Mouse (Mus musculus) forebrain, postnatal 0 days (tissue): Measurements from ENCODE around the gene Itgb5. TPM values are rescaled to one million over a fixed set of nuclear protein-coding genes. Genes with fewer than 3 reads are reported as not detected.

Experiments
- ATAC-seq: fragments of 200-750 bp; cut with Nextera tagmentation; 2 replicates; pipeline ENCODE4 v1.8.0; 2017; ENCODE audit warnings: mild to moderate bottlenecking, moderate library complexity
- DNase-seq: peaks from one replicate; pipeline ENCODE4 v3.0.0-alpha.2; 2015
- H3K27ac ChIP-seq: fragments of 300-500 bp; sonication (generic); 2 replicates; pipeline ENCODE4 v1.5.1; 2014; ENCODE audit warnings: low read depth, mild to moderate bottlenecking, antibody characterized with exemption, low read length, moderate library complexity, mixed read lengths
- H3K27me3 ChIP-seq: fragments of 300-500 bp; sonication (generic); 2 replicates; pipeline ENCODE4 v1.6.1; 2014; ENCODE audit warnings: mild to moderate bottlenecking, low read length, mixed read lengths; ENCODE audit not compliant: insufficient read depth
- H3K36me3 ChIP-seq: fragments of 300-500 bp; sonication (generic); 2 replicates; pipeline ENCODE4 v1.6.1; 2014; ENCODE audit warnings: mild to moderate bottlenecking, moderate library complexity; ENCODE audit not compliant: insufficient read depth
- H3K4me1 ChIP-seq: fragments of 300-500 bp; sonication (generic); 2 replicates; pipeline ENCODE4 v1.6.1; 2014; ENCODE audit warnings: antibody characterized with exemption; ENCODE audit not compliant: insufficient read depth
- H3K4me2 ChIP-seq: fragments of 300-500 bp; sonication (generic); 2 replicates; pipeline ENCODE4 v1.6.1; 2014; ENCODE audit warnings: low read depth, mild to moderate bottlenecking, moderate library complexity
- H3K4me3 ChIP-seq: fragments of 300-500 bp; sonication (generic); 2 replicates; pipeline ENCODE4 v1.5.1; 2014; ENCODE audit warnings: low read depth, low read length, mixed read lengths
- H3K9ac ChIP-seq: fragments of 300-500 bp; sonication (generic); 2 replicates; pipeline ENCODE4 v1.6.1; 2014; ENCODE audit warnings: mild to moderate bottlenecking
- H3K9me3 ChIP-seq: fragments of 300-500 bp; sonication (generic); 2 replicates; pipeline ENCODE4 v1.6.1; 2016; ENCODE audit warnings: low read length
- CTCF ChIP-seq: sonication (generic); IDR thresholded peaks from 2 replicates; pipeline ENCODE4 v1.5.1; 2016; ENCODE audit warnings: antibody characterized with exemption, control low read depth, low read depth
- WGBS: fragments of 180-500 bp; shearing (Covaris S2); extraction: QIAGEN DNeasy Blood & Tissue Kit; methylation state at CpG from one replicate; pipeline ENCODE4 v1.1.7; 2014; 5-methylcytosine and 5-hydroxymethylcytosine counted together
- polyA plus RNA-seq: library from polyadenylated mRNA; unstranded; fragments of >200 nt; fragmentation: Nextera tagmentation; extraction: Ambion mirVana; gene quantifications from 2 replicates; pipeline ENCODE4 v1.2.1, GENCODE M21; 2015
- total RNA-seq: library from RNA; depleted of rRNA; stranded (reverse); fragments of >200 nt; gene quantifications from 2 replicates; pipeline ENCODE4 v1.2.3, GENCODE M21; 2014; rRNA removed

Gene Itgb5
- total and polyA plus RNA-seq, 2 experiments from 2014 or later: 19.7 to 49.3 TPM

DNA sequence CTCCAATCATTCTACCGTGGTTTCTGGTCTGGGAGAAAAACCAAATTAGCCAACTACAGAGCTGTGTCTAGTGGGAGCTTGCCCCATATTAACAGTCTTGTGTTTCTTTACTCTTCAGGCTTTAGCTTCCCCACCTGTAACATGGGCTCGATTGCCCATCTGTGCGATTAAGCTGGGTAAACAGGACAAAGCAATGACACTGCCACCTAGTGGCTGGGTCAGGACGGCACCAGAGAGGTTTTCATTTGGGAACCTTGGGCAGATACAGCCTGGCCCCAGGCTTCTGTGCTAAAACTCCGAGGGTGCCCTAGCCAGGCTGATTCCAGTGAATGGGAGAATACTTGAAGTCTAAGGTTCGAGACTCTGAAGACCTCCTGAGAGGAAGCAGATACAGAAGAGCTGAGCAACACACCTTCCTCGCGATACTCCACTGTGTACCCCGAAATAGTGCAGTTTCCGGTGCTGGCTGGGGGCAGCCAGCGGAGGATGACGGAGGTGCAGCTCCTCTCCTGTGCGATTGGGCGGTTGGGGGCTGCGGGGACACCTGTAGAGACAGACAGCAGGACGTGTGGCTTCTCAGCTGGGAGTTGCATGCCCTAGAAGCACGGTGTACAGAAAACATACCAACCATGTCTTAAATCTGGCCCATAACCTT is 159.0 kb downstream of the Itgb5 start:
- ATAC-seq (no peak), DNase-seq (peak; percentile 27)
- WGBS: 67% methylated on average over 17 of the region's 17 CpGs
- peak; percentile 76 for TF ChIP-seq CTCF
- Histone ChIP-seq H3K4me3 (no peak overlapping the region), H3K9me3 (no peaks in the 10 kb centered on the region), H3K4me2 (no peak overlapping the region), H3K36me3 (peaks cover 26% of the 10 kb centered on the region), H3K4me1 (no peaks in the 10 kb centered on the region), H3K27ac (no peak overlapping the region), H3K9ac (no peak overlapping the region), H3K27me3 (no peaks in the 10 kb centered on the region)

DNA sequence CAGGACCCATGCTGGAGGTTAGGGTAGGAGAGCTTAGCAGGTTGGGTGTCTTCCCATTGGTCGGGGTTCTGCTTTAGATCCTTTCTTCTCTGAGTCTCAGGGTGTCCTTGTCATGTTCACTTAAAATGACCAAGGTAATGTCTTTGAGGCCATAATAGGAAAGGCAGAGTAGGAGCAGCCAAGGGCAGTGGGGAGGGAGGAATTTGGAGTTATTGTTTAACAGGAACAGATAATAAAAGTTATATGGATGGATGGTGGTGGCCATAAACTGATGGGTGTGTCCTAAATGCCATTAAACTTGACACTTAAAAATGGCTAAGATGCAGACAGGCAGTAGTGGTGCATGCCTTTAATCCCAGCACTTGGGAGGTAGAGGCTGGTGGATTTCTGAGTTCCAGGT is 159.6 kb downstream of the Itgb5 start:
- H3K9ac ChIP-seq: no peak overlapping the region
- no peaks in the 10 kb centered on the region for H3K9me3 ChIP-seq
- no peak overlapping the region for H3K4me2 ChIP-seq
- WGBS: 84% methylated on average over 1 of the region's 1 CpGs
- peaks cover 26% of the 10 kb centered on the region for H3K36me3 ChIP-seq
- no peaks in the 10 kb centered on the region for H3K4me1 ChIP-seq
- no peak overlapping the region for H3K4me3 ChIP-seq
- DNase-seq: no peak
- no peak for TF ChIP-seq CTCF
- ATAC-seq: no peak
- no peaks in the 10 kb centered on the region for H3K27me3 ChIP-seq
- H3K27ac ChIP-seq: no peak overlapping the region

- H3K4me1 ChIP-seq: no peaks in the 10 kb centered on the region
- H3K9me3 ChIP-seq: no peaks in the 10 kb centered on the region
- 89% methylated on average over 4 of the region's 4 CpGs for WGBS
- no peak overlapping the region for H3K4me3 ChIP-seq
- no peak overlapping the region for H3K4me2 ChIP-seq
- no peak for ATAC-seq
- no peaks in the 10 kb centered on the region for H3K27me3 ChIP-seq
- peaks cover 26% of the 10 kb centered on the region for H3K36me3 ChIP-seq
- H3K27ac ChIP-seq: no peak overlapping the region
- no peak overlapping the region for H3K9ac ChIP-seq
- no peak for DNase-seq
- no peak for TF ChIP-seq CTCF
Observed at GRCm38 (mm10) chr16:33990712-33991111, 161.2 kb downstream of the Itgb5 start.

GRCm38 (mm10) chr16:33994321-33994720 is 164.9 kb downstream of the Itgb5 start:
- no peaks in the 10 kb centered on the region for H3K4me1 ChIP-seq
- no peak overlapping the region for H3K27ac ChIP-seq
- H3K27me3 ChIP-seq: no peaks in the 10 kb centered on the region
- 68% methylated on average over 6 of the region's 6 CpGs for WGBS
- H3K9ac ChIP-seq: no peak overlapping the region
- no peak overlapping the region for H3K4me3 ChIP-seq
- no peaks in the 10 kb centered on the region for H3K9me3 ChIP-seq
- peaks cover 8% of the 10 kb centered on the region; the same call in 1 of the 2 replicates for H3K36me3 ChIP-seq
- DNase-seq: no peak
- H3K4me2 ChIP-seq: no peak overlapping the region
- no peak for TF ChIP-seq CTCF
- ATAC-seq: no peak

DNA sequence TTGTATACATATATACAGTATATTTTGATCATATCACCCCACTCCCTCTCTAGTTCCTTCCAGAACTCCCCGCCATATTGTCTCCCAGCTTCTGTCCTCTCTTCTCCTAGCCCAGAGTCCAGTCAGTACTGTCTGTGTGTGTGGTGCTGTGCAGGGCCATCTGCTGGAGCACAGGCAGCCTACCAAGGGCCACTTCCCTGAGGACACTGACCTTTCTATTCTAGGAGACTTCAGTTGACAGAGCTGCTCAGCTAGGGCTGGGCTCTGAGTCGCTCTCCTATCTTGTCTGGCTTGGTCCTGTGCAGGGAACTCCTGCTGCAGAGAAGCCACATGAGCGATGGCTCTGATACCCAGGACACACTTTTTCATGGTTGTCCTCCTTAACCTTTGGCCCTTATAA is 166.0 kb downstream of the Itgb5 start:
- no peak overlapping the region for H3K4me2 ChIP-seq
- ATAC-seq: no peak
- H3K36me3 ChIP-seq: peaks cover 8% of the 10 kb centered on the region; the same call in 1 of the 2 replicates
- no peaks in the 10 kb centered on the region for H3K4me1 ChIP-seq
- no peaks in the 10 kb centered on the region for H3K9me3 ChIP-seq
- no peak overlapping the region for H3K9ac ChIP-seq
- H3K27ac ChIP-seq: no peak overlapping the region
- no peak for DNase-seq
- 83% methylated on average over 3 of the region's 3 CpGs for WGBS
- no peak for TF ChIP-seq CTCF
- H3K27me3 ChIP-seq: no peaks in the 10 kb centered on the region
- H3K4me3 ChIP-seq: no peak overlapping the region

DNA sequence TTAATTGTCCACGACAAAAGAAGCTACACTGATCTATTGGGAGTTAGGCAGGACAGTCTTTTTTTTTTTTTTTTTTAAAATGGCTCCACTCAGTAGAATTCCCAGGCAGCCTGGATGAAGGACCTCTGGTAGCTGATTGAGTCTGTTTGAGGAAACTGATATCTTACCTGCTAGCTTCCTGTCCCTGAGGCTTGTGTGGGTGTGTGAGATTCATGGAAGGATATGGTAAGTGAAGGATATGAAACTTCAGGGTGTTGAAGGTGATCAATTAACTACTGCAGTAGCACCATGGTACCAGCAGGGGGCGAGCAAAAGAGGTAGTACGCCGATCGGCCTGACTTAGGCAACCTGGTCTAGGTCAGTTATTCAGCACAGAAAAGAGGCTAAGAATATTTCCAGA is 166.6 kb downstream of the Itgb5 start:
- no peaks in the 10 kb centered on the region for H3K27me3 ChIP-seq
- H3K9ac ChIP-seq: no peak overlapping the region
- ATAC-seq: 0 out of 2 replicates have a peak, but pooled peaks have one; percentile 30
- TF ChIP-seq CTCF: peak; percentile 87
- H3K27ac ChIP-seq: no peak overlapping the region
- H3K36me3 ChIP-seq: peaks cover 8% of the 10 kb centered on the region; the same call in 1 of the 2 replicates
- no peaks in the 10 kb centered on the region for H3K4me1 ChIP-seq
- peak; percentile 74 for DNase-seq
- no peaks in the 10 kb centered on the region for H3K9me3 ChIP-seq
- H3K4me2 ChIP-seq: no peak overlapping the region
- WGBS: 5% methylated on average over 5 of the region's 5 CpGs
- H3K4me3 ChIP-seq: no peak overlapping the region

DNA sequence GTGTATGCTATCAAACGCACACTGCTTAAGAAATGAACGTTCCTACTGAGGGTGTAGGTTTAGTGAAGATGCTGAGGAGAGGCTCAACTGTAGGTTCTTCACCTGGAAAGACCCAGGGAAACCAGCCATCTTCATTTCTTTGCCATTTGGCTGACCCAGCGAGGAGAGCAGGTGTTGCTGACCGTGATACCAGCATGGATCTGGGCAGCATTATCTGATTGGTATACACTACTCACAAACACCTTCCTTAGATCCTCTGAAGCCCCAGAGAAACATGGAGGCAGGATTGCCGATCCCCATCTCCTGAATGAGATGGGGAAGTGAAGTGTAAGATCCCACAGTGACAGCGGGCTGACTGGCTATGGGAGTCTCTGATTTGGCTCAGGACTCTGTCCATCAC is 168.5 kb downstream of the Itgb5 start:
- H3K4me1 ChIP-seq: no peaks in the 10 kb centered on the region
- 87% methylated on average over 6 of the region's 6 CpGs for WGBS
- TF ChIP-seq CTCF: no peak

More for the DNA sequence above, 168.5 kb downstream of the Itgb5 start:
- H3K27me3 ChIP-seq: no peaks in the 10 kb centered on the region
- no peak overlapping the region for H3K4me2 ChIP-seq
- H3K27ac ChIP-seq: no peak overlapping the region
- ATAC-seq: no peak
- peaks cover 2% of the 10 kb centered on the region; the same call in 1 of the 2 replicates for H3K36me3 ChIP-seq
- H3K9me3 ChIP-seq: no peaks in the 10 kb centered on the region
- no peak overlapping the region for H3K9ac ChIP-seq
- no peak overlapping the region for H3K4me3 ChIP-seq
- no peak for DNase-seq

Other genes starting within 250 kb of the Itgb5 start
- 16.2 and 19.9 TPM in 2 replicates for gene Heg1, start 145.3 kb upstream of the Itgb5 start, total RNA-seq
- 6.2 and 8.0 TPM in 2 replicates for gene Heg1, start 145.3 kb upstream of the Itgb5 start, polyA plus RNA-seq
- gene Muc13, start 35.6 kb upstream of the Itgb5 start, total RNA-seq: not detected in 2 replicates
- gene Muc13, start 35.6 kb upstream of the Itgb5 start, polyA plus RNA-seq: not detected in 2 replicates
- gene Umps, start 137.4 kb downstream of the Itgb5 start, total RNA-seq: 26.3 and 28.3 TPM in 2 replicates
- 22.9 and 24.7 TPM in 2 replicates for gene Umps, start 137.4 kb downstream of the Itgb5 start, polyA plus RNA-seq